Comparison of ENCODE assay signal across 8 mouse cellular contexts in genomic region chr15:99088292-99088691, GRCm38 (mm10). TPM values are rescaled to one million over a fixed set of nuclear protein-coding genes. Genes with fewer than 3 reads are reported as not detected.
A peak's percentile ranks its signal among the peaks of the same experiment; 100 is the strongest.
DNase-seq lines count a peak whose midpoint lies in the region; ATAC-seq and TF ChIP-seq lines count a peak whose summit lies in the region.

No protein-coding gene starts in this region.

- no peaks in the 10 kb centered on the region for H3K36me3 ChIP-seq in embryonic facial prominence, embryonic 14.5 days (ENCODE audit: control insufficient read depth, insufficient read depth, low read length)
- peaks cover 5% of the 10 kb centered on the region; the same call in 1 of the 2 replicates for H3K36me3 ChIP-seq in heart, embryonic 12.5 days
- H3K36me3 ChIP-seq in kidney, embryonic 14.5 days (ENCODE audit: control insufficient read depth, insufficient read depth, low read length): peaks cover 2% of the 10 kb centered on the region; the same call in 1 of the 2 replicates
- no peaks in the 10 kb centered on the region for H3K36me3 ChIP-seq in liver, postnatal 0 days (replicated peaks; ENCODE audit: insufficient read depth, low read length)
- peaks cover 2% of the 10 kb centered on the region; the same call in 1 of the 2 replicates for H3K36me3 ChIP-seq in neural tube, embryonic 11.5 days (ENCODE audit: control insufficient read depth, insufficient read depth, low read length)
- H3K36me3 ChIP-seq in stomach, postnatal 0 days (ENCODE audit: control insufficient read depth, insufficient read depth, low read length): no peaks in the 10 kb centered on the region

- H3K27ac ChIP-seq in embryonic facial prominence, embryonic 14.5 days (replicated peaks; ENCODE audit: low read depth, low read length): no peak overlapping the region
- no peak overlapping the region for H3K27ac ChIP-seq in heart, embryonic 12.5 days (ENCODE audit: poor library complexity, severe bottlenecking)
- no peak overlapping the region for H3K27ac ChIP-seq in kidney, embryonic 14.5 days (ENCODE audit: low read depth, low read length)
- H3K27ac ChIP-seq in liver, postnatal 0 days (ENCODE audit: low read depth): no peak overlapping the region
- no peak overlapping the region for H3K27ac ChIP-seq in neural tube, embryonic 11.5 days (ENCODE audit: low read depth, low read length)
- H3K27ac ChIP-seq in stomach, postnatal 0 days (replicated peaks): no peak overlapping the region

- WGBS in embryonic facial prominence, embryonic 14.5 days: under 1% methylated on average over 20 of the region's 27 CpGs
- WGBS in heart, embryonic 12.5 days: 2% methylated on average over 27 of the region's 27 CpGs
- under 1% methylated on average over 27 of the region's 27 CpGs for WGBS in kidney, embryonic 14.5 days
- 1% methylated on average over 27 of the region's 27 CpGs for WGBS in liver, postnatal 0 days (ENCODE audit: insufficient replicate concordance)
- WGBS in neural tube, embryonic 11.5 days: under 1% methylated on average over 27 of the region's 27 CpGs
- 1% methylated on average over 26 of the region's 27 CpGs for WGBS in stomach, postnatal 0 days

- no peak overlapping the region; the same call in 1 of the 2 replicates for H3K9ac ChIP-seq in embryonic facial prominence, embryonic 14.5 days (ENCODE audit: low read depth, low read length)
- no peak overlapping the region for H3K9ac ChIP-seq in heart, embryonic 12.5 days
- 0 out of 2 replicates have a peak overlapping the region, but pooled peaks have one; percentile 7 for H3K9ac ChIP-seq in kidney, embryonic 14.5 days (ENCODE audit: low read depth, low read length)
- no peak overlapping the region for H3K9ac ChIP-seq in liver, postnatal 0 days (replicated peaks)
- H3K9ac ChIP-seq in neural tube, embryonic 11.5 days (ENCODE audit: low read length): peak overlapping the region; percentile 20; the same call in 1 of the 2 replicates
- H3K9ac ChIP-seq in stomach, postnatal 0 days (ENCODE audit: low read length): 0 out of 2 replicates have a peak overlapping the region, but pooled peaks have one; percentile 31

- peak; percentile 76 for ATAC-seq in embryonic facial prominence, embryonic 14.5 days (ENCODE audit: low read depth)
- peak; percentile 37 for ATAC-seq in heart, embryonic 12.5 days (ENCODE audit: insufficient number of reproducible peaks, low FRiP score)
- ATAC-seq in kidney, embryonic 14.5 days (ENCODE audit: low FRiP score, low TSS enrichment): peak; percentile 63
- ATAC-seq in liver, postnatal 0 days: peak; percentile 76
- peak; percentile 68 for ATAC-seq in neural tube, embryonic 11.5 days (ENCODE audit: insufficient read depth, low FRiP score, low TSS enrichment)
- peak; percentile 79 for ATAC-seq in stomach, postnatal 0 days (ENCODE audit: low FRiP score, low TSS enrichment)

- H3K27me3 ChIP-seq in embryonic facial prominence, embryonic 14.5 days (replicated peaks; ENCODE audit: control insufficient read depth, insufficient read depth, low read length): peaks cover 94% of the 10 kb centered on the region
- peaks cover 92% of the 10 kb centered on the region for H3K27me3 ChIP-seq in heart, embryonic 12.5 days (replicated peaks)
- H3K27me3 ChIP-seq in kidney, embryonic 14.5 days (ENCODE audit: control insufficient read depth, insufficient read depth, low read length): peaks cover 83% of the 10 kb centered on the region
- peaks cover 79% of the 10 kb centered on the region for H3K27me3 ChIP-seq in liver, postnatal 0 days (ENCODE audit: insufficient read depth, low read length)
- peaks cover 76% of the 10 kb centered on the region for H3K27me3 ChIP-seq in neural tube, embryonic 11.5 days (ENCODE audit: control insufficient read depth, insufficient read depth, low read length)
- peaks cover 23% of the 10 kb centered on the region; the same call in 1 of the 2 replicates for H3K27me3 ChIP-seq in stomach, postnatal 0 days (ENCODE audit: control insufficient read depth, insufficient read depth, low read length)

- no peak for TF ChIP-seq EP300 in liver, postnatal 0 days (IDR thresholded peaks at IDR 0.05; ENCODE audit: low read depth)
- no peak for TF ChIP-seq EP300 in stomach, postnatal 0 days (optimal IDR thresholded peaks at IDR 0.05)

- H3K4me1 ChIP-seq in embryonic facial prominence, embryonic 14.5 days (ENCODE audit: control insufficient read depth, insufficient read depth, low read length): no peaks in the 10 kb centered on the region
- peaks cover 28% of the 10 kb centered on the region for H3K4me1 ChIP-seq in heart, embryonic 12.5 days (replicated peaks)
- peaks cover 12% of the 10 kb centered on the region for H3K4me1 ChIP-seq in kidney, embryonic 14.5 days (ENCODE audit: control insufficient read depth, insufficient read depth, low read length)
- H3K4me1 ChIP-seq in liver, postnatal 0 days (ENCODE audit: insufficient read depth): peaks cover 13% of the 10 kb centered on the region
- peaks cover 16% of the 10 kb centered on the region for H3K4me1 ChIP-seq in neural tube, embryonic 11.5 days (ENCODE audit: control insufficient read depth, insufficient read depth, low read length)
- no peaks in the 10 kb centered on the region for H3K4me1 ChIP-seq in stomach, postnatal 0 days (replicated peaks; ENCODE audit: control insufficient read depth, insufficient read depth)

- peak; percentile 85 for TF ChIP-seq CTCF in liver, postnatal 0 days (IDR thresholded peaks at IDR 0.05; ENCODE audit: low read depth)
- TF ChIP-seq CTCF in stomach, postnatal 0 days (IDR thresholded peaks at IDR 0.05; ENCODE audit: low read depth): peak; percentile 87

- peak; percentile 86 for DNase-seq in CD4-positive helper T cell, adult 2 months (ENCODE audit: low read depth, low spot score)
- DNase-seq in adrenal gland, postnatal 4 days (ENCODE audit: low spot score in 2 of 2): peak; percentile 68 to 81
- peak; percentile 79 for DNase-seq in embryonic facial prominence, embryonic 14.5 days (ENCODE audit: low spot score)
- peak; percentile 86 for DNase-seq in liver, postnatal 0 days
- DNase-seq in neural tube, embryonic 11.5 days (ENCODE audit: low spot score): peak; percentile 89
- peak; percentile 89 for DNase-seq in stomach, postnatal 0 days (ENCODE audit: low spot score)

- peak overlapping the region; percentile 48 for H3K4me2 ChIP-seq in embryonic facial prominence, embryonic 14.5 days (ENCODE audit: low read depth, low read length)
- peak overlapping the region; percentile 59 for H3K4me2 ChIP-seq in heart, embryonic 12.5 days
- peak overlapping the region; percentile 38 for H3K4me2 ChIP-seq in kidney, embryonic 14.5 days (replicated peaks; ENCODE audit: low read depth, low read length)
- peak overlapping the region; percentile 53 for H3K4me2 ChIP-seq in liver, postnatal 0 days (ENCODE audit: low read depth, low read length)
- peak overlapping the region; percentile 21 for H3K4me2 ChIP-seq in neural tube, embryonic 11.5 days (ENCODE audit: low read depth)
- H3K4me2 ChIP-seq in stomach, postnatal 0 days (replicated peaks; ENCODE audit: low read depth): peak overlapping the region; percentile 45

- peak overlapping the region; percentile 30 for H3K4me3 ChIP-seq in embryonic facial prominence, embryonic 14.5 days (ENCODE audit: low read depth, low read length)
- peak overlapping the region; percentile 31 for H3K4me3 ChIP-seq in heart, embryonic 12.5 days
- H3K4me3 ChIP-seq in kidney, embryonic 14.5 days (ENCODE audit: low read length): peak overlapping the region; percentile 24
- H3K4me3 ChIP-seq in liver, postnatal 0 days (ENCODE audit: low read depth, low read length): peak overlapping the region; percentile 34
- peak overlapping the region; percentile 23 for H3K4me3 ChIP-seq in neural tube, embryonic 11.5 days (ENCODE audit: low read depth, low read length)
- peak overlapping the region; percentile 27 for H3K4me3 ChIP-seq in stomach, postnatal 0 days (ENCODE audit: low read depth, low read length)

- no peaks in the 10 kb centered on the region for H3K9me3 ChIP-seq in embryonic facial prominence, embryonic 14.5 days (ENCODE audit: control insufficient read depth, low read length)
- H3K9me3 ChIP-seq in heart, embryonic 12.5 days (replicated peaks): no peaks in the 10 kb centered on the region
- H3K9me3 ChIP-seq in kidney, embryonic 14.5 days (ENCODE audit: control insufficient read depth, low read length): no peaks in the 10 kb centered on the region
- H3K9me3 ChIP-seq in liver, postnatal 0 days (ENCODE audit: low read length): no peaks in the 10 kb centered on the region
- no peaks in the 10 kb centered on the region for H3K9me3 ChIP-seq in neural tube, embryonic 11.5 days (ENCODE audit: control insufficient read depth, low read length)
- H3K9me3 ChIP-seq in stomach, postnatal 0 days (ENCODE audit: control insufficient read depth, low read length): no peaks in the 10 kb centered on the region

RNA-seq across cellular contexts. Expression of gene C1ql4, which starts 0.7 kb away (rescaled TPM):
- total RNA-seq in adrenal gland, postnatal 4 days (2021): under 1 TPM in 1 of 2 experiments, not detected in 1; 0.20 TPM
- 0.11 and 0.13 TPM in 2 replicates for polyA plus RNA-seq in embryonic facial prominence, embryonic 14.5 days (2014; fragmentation: Nextera tagmentation; extraction: Ambion mirVana)
- 0.34 and 0.46 TPM in 2 replicates for polyA plus RNA-seq in heart, embryonic 12.5 days (2016; fragmentation: Nextera tagmentation; extraction: Ambion mirVana)
- 0.43 and 1.3 TPM in 2 replicates for polyA plus RNA-seq in kidney, embryonic 14.5 days (2014; fragmentation: Nextera tagmentation; extraction: Ambion mirVana)
- 0.12 TPM in 1 of 2 replicates, not detected in the other for polyA plus RNA-seq in liver, postnatal 0 days (2015; fragmentation: Nextera tagmentation; extraction: Ambion mirVana)
- 3.0 and 3.2 TPM in 2 replicates for polyA plus RNA-seq in neural tube, embryonic 11.5 days (2014; fragmentation: Nextera tagmentation; extraction: Ambion mirVana)
- not detected in 2 replicates for polyA plus RNA-seq in stomach, postnatal 0 days (2015; fragmentation: Nextera tagmentation; extraction: Ambion mirVana)

RNA-seq across cellular contexts. Expression of gene Dnajc22, which starts 4.7 kb away (rescaled TPM):
- total RNA-seq in adrenal gland, postnatal 4 days (2021): 1 to 10 TPM; 3.7 to 6.4 TPM
- polyA plus RNA-seq in embryonic facial prominence, embryonic 14.5 days (2014; fragmentation: Nextera tagmentation; extraction: Ambion mirVana): 0.38 TPM in 1 of 2 replicates, not detected in the other
- 1.2 TPM in 2 replicates for polyA plus RNA-seq in heart, embryonic 12.5 days (2016; fragmentation: Nextera tagmentation; extraction: Ambion mirVana)
- polyA plus RNA-seq in kidney, embryonic 14.5 days (2014; fragmentation: Nextera tagmentation; extraction: Ambion mirVana): 5.4 and 7.1 TPM in 2 replicates
- polyA plus RNA-seq in liver, postnatal 0 days (2015; fragmentation: Nextera tagmentation; extraction: Ambion mirVana): 28.2 and 29.6 TPM in 2 replicates
- polyA plus RNA-seq in neural tube, embryonic 11.5 days (2014; fragmentation: Nextera tagmentation; extraction: Ambion mirVana): 0.19 and 0.41 TPM in 2 replicates
- 13.5 and 14.4 TPM in 2 replicates for polyA plus RNA-seq in stomach, postnatal 0 days (2015; fragmentation: Nextera tagmentation; extraction: Ambion mirVana)

RNA-seq across cellular contexts. Expression of gene Troap, which starts 13.9 kb away (rescaled TPM):
- total RNA-seq in adrenal gland, postnatal 4 days (2021): 10 to 100 TPM; 14.5 to 17.1 TPM
- 15.3 and 24.4 TPM in 2 replicates for polyA plus RNA-seq in embryonic facial prominence, embryonic 14.5 days (2014; fragmentation: Nextera tagmentation; extraction: Ambion mirVana)
- polyA plus RNA-seq in heart, embryonic 12.5 days (2016; fragmentation: Nextera tagmentation; extraction: Ambion mirVana): 27.2 and 28.0 TPM in 2 replicates
- polyA plus RNA-seq in kidney, embryonic 14.5 days (2014; fragmentation: Nextera tagmentation; extraction: Ambion mirVana): 27.3 and 31.7 TPM in 2 replicates
- polyA plus RNA-seq in liver, postnatal 0 days (2015; fragmentation: Nextera tagmentation; extraction: Ambion mirVana): 5.6 and 6.7 TPM in 2 replicates
- 23.3 and 25.9 TPM in 2 replicates for polyA plus RNA-seq in neural tube, embryonic 11.5 days (2014; fragmentation: Nextera tagmentation; extraction: Ambion mirVana)
- 5.1 and 7.1 TPM in 2 replicates for polyA plus RNA-seq in stomach, postnatal 0 days (2015; fragmentation: Nextera tagmentation; extraction: Ambion mirVana)

RNA-seq across cellular contexts. Expression of gene Prph, which starts 33.3 kb away (rescaled TPM):
- total RNA-seq in adrenal gland, postnatal 4 days (2021): 10 to 100 TPM; 26.7 to 68.4 TPM
- polyA plus RNA-seq in embryonic facial prominence, embryonic 14.5 days (2014; fragmentation: Nextera tagmentation; extraction: Ambion mirVana): 66.3 and 71.0 TPM in 2 replicates
- polyA plus RNA-seq in heart, embryonic 12.5 days (2016; fragmentation: Nextera tagmentation; extraction: Ambion mirVana): 0.22 and 0.50 TPM in 2 replicates
- 0.13 and 0.31 TPM in 2 replicates for polyA plus RNA-seq in kidney, embryonic 14.5 days (2014; fragmentation: Nextera tagmentation; extraction: Ambion mirVana)
- 0.53 and 0.85 TPM in 2 replicates for polyA plus RNA-seq in liver, postnatal 0 days (2015; fragmentation: Nextera tagmentation; extraction: Ambion mirVana)
- polyA plus RNA-seq in neural tube, embryonic 11.5 days (2014; fragmentation: Nextera tagmentation; extraction: Ambion mirVana): 38.7 and 54.0 TPM in 2 replicates
- polyA plus RNA-seq in stomach, postnatal 0 days (2015; fragmentation: Nextera tagmentation; extraction: Ambion mirVana): 25.7 and 28.6 TPM in 2 replicates

RNA-seq across cellular contexts. Expression of gene Spats2, which starts 37.4 kb away (rescaled TPM):
- total RNA-seq in adrenal gland, postnatal 4 days (2021): 10 to 100 TPM; 30.7 to 34.1 TPM
- 35.5 and 38.9 TPM in 2 replicates for polyA plus RNA-seq in embryonic facial prominence, embryonic 14.5 days (2014; fragmentation: Nextera tagmentation; extraction: Ambion mirVana)
- polyA plus RNA-seq in heart, embryonic 12.5 days (2016; fragmentation: Nextera tagmentation; extraction: Ambion mirVana): 57.2 and 58.5 TPM in 2 replicates
- 51.5 and 55.2 TPM in 2 replicates for polyA plus RNA-seq in kidney, embryonic 14.5 days (2014; fragmentation: Nextera tagmentation; extraction: Ambion mirVana)
- 4.0 and 4.7 TPM in 2 replicates for polyA plus RNA-seq in liver, postnatal 0 days (2015; fragmentation: Nextera tagmentation; extraction: Ambion mirVana)
- 63.3 and 63.7 TPM in 2 replicates for polyA plus RNA-seq in neural tube, embryonic 11.5 days (2014; fragmentation: Nextera tagmentation; extraction: Ambion mirVana)
- polyA plus RNA-seq in stomach, postnatal 0 days (2015; fragmentation: Nextera tagmentation; extraction: Ambion mirVana): 13.7 and 13.9 TPM in 2 replicates

Comparison
In these comparisons a context has a peak if more than half of its experiments do, and no peak if none do; other contexts are left out.
1. H3K9ac ChIP-seq: peak in kidney, embryonic 14.5 days (single experiment), neural tube, embryonic 11.5 days (single experiment) and stomach, postnatal 0 days (single experiment); none in embryonic facial prominence, embryonic 14.5 days (single experiment), heart, embryonic 12.5 days (single experiment) and liver, postnatal 0 days (single experiment).
2. Peak in every context shown above with its lines, with median percentiles within 50 percentile points of each other: DNase-seq, ATAC-seq, H3K4me2 ChIP-seq and H3K4me3 ChIP-seq.